In genomic region chr7:135024531-135024930, GRCm38 (mm10) we compare ENCODE assay signal across 26 mouse cellular contexts.
DNase-seq lines count a peak whose midpoint lies in the region; ATAC-seq lines count a peak whose summit lies in the region.
"Had no signal": no experiment of that assay in that cellular context is flagged by ENCODE, and none has a peak within 500 bp of the region (broad histone marks: within the 10 kb centered on the region; RNA-seq: fewer than 3 reads in every experiment).

No protein-coding gene starts in this region.

- H3K4me2 ChIP-seq in hindbrain, embryonic 13.5 days: no peak overlapping the region
- H3K4me2 ChIP-seq: embryonic facial prominence, embryonic 13.5 days; embryonic facial prominence, embryonic 15.5 days; forebrain, embryonic 12.5 days had no signal

- no peak overlapping the region for H3K27ac ChIP-seq in hindbrain, embryonic 13.5 days
- H3K27ac ChIP-seq: embryonic facial prominence, embryonic 13.5 days; embryonic facial prominence, embryonic 15.5 days; forebrain, embryonic 10.5 days; forebrain, embryonic 12.5 days had no signal

- H3K36me3 ChIP-seq in hindbrain, embryonic 13.5 days: no peaks in the 10 kb centered on the region
- H3K36me3 ChIP-seq: embryonic facial prominence, embryonic 13.5 days; embryonic facial prominence, embryonic 15.5 days; forebrain, embryonic 10.5 days; forebrain, embryonic 12.5 days; G1E had no signal

- no peaks in the 10 kb centered on the region for H3K27me3 ChIP-seq in hindbrain, embryonic 13.5 days
- H3K27me3 ChIP-seq: CH12.LX; embryonic facial prominence, embryonic 13.5 days; embryonic facial prominence, embryonic 15.5 days; forebrain, embryonic 12.5 days had no signal

- no peak overlapping the region for H3K9ac ChIP-seq in hindbrain, embryonic 13.5 days
- H3K9ac ChIP-seq: embryonic facial prominence, embryonic 13.5 days; embryonic facial prominence, embryonic 15.5 days; forebrain, embryonic 12.5 days had no signal

- no peak for ATAC-seq in hindbrain, embryonic 13.5 days (ENCODE audit: low FRiP score)
- ATAC-seq: CD4-positive, CD25-positive, alpha-beta regulatory T cell, adult 4 months; forebrain, embryonic 14.5 days; forebrain, embryonic 16.5 days had no signal

- DNase-seq in adrenal gland, adult 2 months: peak; percentile 57
- no peak for DNase-seq in adrenal gland, postnatal 4 days (ENCODE audit: low spot score in 2 of 2)
- peak; percentile 46 to 50 for DNase-seq in adrenal gland, postnatal 36 days
- DNase-seq in adrenal gland, adult 8-10 months: no peak
- DNase-seq in 3T3-L1 (ENCODE audit: low read depth, low spot score) (peak; percentile 45), NIH3T3 (ENCODE audit: low read depth) (peak; percentile 51)
- DNase-seq: adrenal gland, postnatal 10 days; B cell, adult 2 months; cerebellum, adult 11 months; cerebellum, adult 18-20 months; cerebellum, adult 8-10 months; cerebellum, adult 9-11 months; cerebellum, postnatal 14 days; cerebellum, postnatal 36 days; embryo, embryonic 11 days had no signal

- no peaks in the 10 kb centered on the region for H3K4me1 ChIP-seq in hindbrain, embryonic 13.5 days (replicated peaks)
- H3K4me1 ChIP-seq: forebrain, embryonic 10.5 days; forebrain, embryonic 12.5 days had no signal

- 95% methylated on average over 5 of the region's 5 CpGs for WGBS in hindbrain, embryonic 13.5 days

- H3K9me3 ChIP-seq in hindbrain, embryonic 13.5 days: no peaks in the 10 kb centered on the region
- H3K9me3 ChIP-seq: embryonic facial prominence, embryonic 13.5 days; embryonic facial prominence, embryonic 15.5 days; forebrain, embryonic 10.5 days; forebrain, embryonic 12.5 days had no signal

- H3K4me3 ChIP-seq in hindbrain, embryonic 13.5 days: no peak overlapping the region
- H3K4me3 ChIP-seq: embryonic facial prominence, embryonic 13.5 days; embryonic facial prominence, embryonic 15.5 days; erythroblast, embryonic 14.5 days; forebrain, embryonic 10.5 days; forebrain, embryonic 12.5 days had no signal

Comparison
In these comparisons a context has a peak if more than half of its experiments do, and no peak if none do; other contexts are left out.
1. DNase-seq: peak in adrenal gland, adult 2 months (single experiment), adrenal gland, postnatal 36 days (2 of 2), 3T3-L1 (single experiment) and NIH3T3 (single experiment); none in adrenal gland, postnatal 4 days (0 of 2) and adrenal gland, adult 8-10 months (single experiment).